Mouse (Mus musculus): ENCODE measurements around the gene Olfr1120.

GRCm38 (mm10) chr2:87383935-87384334 lies 29.3 kb downstream of the Olfr1120 start:
- TF ChIP-seq EP300 (IDR thresholded peaks at IDR 0.05; ENCODE audit: low read depth) = no peak
- TF ChIP-seq CTCF (IDR thresholded peaks at IDR 0.05; ENCODE audit: low read depth) = no peak

All from heart, postnatal 0 days (tissue).